ENCODE assay signal across 13 mouse cellular contexts in genomic region chr2:45063300-45063890, GRCm38 (mm10). TPM values are rescaled to one million over a fixed set of nuclear protein-coding genes. Genes with fewer than 3 reads are reported as not detected.
DNase-seq lines count a peak whose midpoint lies in the region; ATAC-seq and TF ChIP-seq lines count a peak whose summit lies in the region.
"Had no signal": no experiment of that assay in that cellular context is flagged by ENCODE, and none has a peak within 500 bp of the region (broad histone marks: within the 10 kb centered on the region; RNA-seq: fewer than 3 reads in every experiment).

No protein-coding gene starts in this region.

- no peaks in the 10 kb centered on the region for H3K9me3 ChIP-seq in forebrain, embryonic 10.5 days
- H3K9me3 ChIP-seq in forebrain, embryonic 14.5 days (replicated peaks; ENCODE audit: control insufficient read depth, low read length), result no peaks in the 10 kb centered on the region
- no peaks in the 10 kb centered on the region for H3K9me3 ChIP-seq in neural tube, embryonic 12.5 days
- no peaks in the 10 kb centered on the region for H3K9me3 ChIP-seq in neural tube, embryonic 15.5 days (replicated peaks)

- DNase-seq in forebrain, embryonic 10.5 days (ENCODE audit: extremely low spot score, low spot score), result no peak
- no peak for DNase-seq in forebrain, embryonic 14.5 days (ENCODE audit: low spot score)
- DNase-seq in kidney, adult 9 months, result peak; percentile 70
- DNase-seq in kidney, adult 8-10 months, result no peak
- DNase-seq in frontal cortex, adult 2 months (ENCODE audit: extremely low spot score in 1 of 2, low spot score in 1 of 2), result no peak
- DNase-seq: cerebellum, adult 9-10 months; gastrocnemius, postnatal 14 days had no signal

- no peak overlapping the region for H3K9ac ChIP-seq in forebrain, embryonic 14.5 days (ENCODE audit: low read length)
- H3K9ac ChIP-seq in neural tube, embryonic 12.5 days, result no peak overlapping the region
- H3K9ac ChIP-seq in neural tube, embryonic 15.5 days (replicated peaks), result no peak overlapping the region
- H3K9ac ChIP-seq: liver, embryonic 14.5 days had no signal

- TF ChIP-seq CTCF in olfactory bulb, adult 2 months (IDR thresholded peaks at IDR 0.05; ENCODE audit: insufficient read depth, low read depth, low read length), result no peak

- no peak for ATAC-seq in forebrain, embryonic 14.5 days
- peak; percentile 56; the same call in 1 of the 2 replicates for ATAC-seq in neural tube, embryonic 12.5 days (ENCODE audit: low FRiP score, low read depth)
- no peak for ATAC-seq in neural tube, embryonic 15.5 days (ENCODE audit: low FRiP score)

- H3K4me1 ChIP-seq in forebrain, embryonic 10.5 days, result peaks cover 78% of the 10 kb centered on the region
- peaks cover 40% of the 10 kb centered on the region for H3K4me1 ChIP-seq in forebrain, embryonic 14.5 days (ENCODE audit: control insufficient read depth, insufficient read depth, low read length)
- peaks cover 32% of the 10 kb centered on the region for H3K4me1 ChIP-seq in neural tube, embryonic 12.5 days
- peaks cover 41% of the 10 kb centered on the region for H3K4me1 ChIP-seq in neural tube, embryonic 15.5 days
- peaks cover 28% of the 10 kb centered on the region for H3K4me1 ChIP-seq in olfactory bulb, adult 2 months (ENCODE audit: control insufficient read depth, insufficient read depth, low read length)

- WGBS in forebrain, embryonic 10.5 days, result 30% methylated on average over 7 of the region's 7 CpGs
- WGBS in forebrain, embryonic 14.5 days, result 16% methylated on average over 7 of the region's 7 CpGs
- 8% methylated on average over 7 of the region's 7 CpGs for WGBS in neural tube, embryonic 12.5 days
- 14% methylated on average over 7 of the region's 7 CpGs for WGBS in neural tube, embryonic 15.5 days
- WGBS in olfactory bulb, adult 2 months, result 23% methylated on average over 7 of the region's 7 CpGs

- TF ChIP-seq POLR2A in olfactory bulb, adult 2 months (IDR thresholded peaks at IDR 0.05; ENCODE audit: insufficient read depth, low read depth, low read length), result no peak

- H3K36me3 ChIP-seq in forebrain, embryonic 10.5 days (replicated peaks), result peaks cover 12% of the 10 kb centered on the region; the same call in 1 of the 2 replicates
- H3K36me3 ChIP-seq in forebrain, embryonic 14.5 days (ENCODE audit: control insufficient read depth, insufficient read depth, low read length), result no peaks in the 10 kb centered on the region
- no peaks in the 10 kb centered on the region for H3K36me3 ChIP-seq in neural tube, embryonic 12.5 days
- no peaks in the 10 kb centered on the region for H3K36me3 ChIP-seq in neural tube, embryonic 15.5 days

- H3K27me3 ChIP-seq in forebrain, embryonic 10.5 days (ENCODE audit: poor library complexity, severe bottlenecking), result no peaks in the 10 kb centered on the region
- H3K27me3 ChIP-seq in forebrain, embryonic 14.5 days (replicated peaks; ENCODE audit: control insufficient read depth, insufficient read depth, low read length), result no peaks in the 10 kb centered on the region
- no peaks in the 10 kb centered on the region for H3K27me3 ChIP-seq in neural tube, embryonic 12.5 days (replicated peaks)
- H3K27me3 ChIP-seq in neural tube, embryonic 15.5 days (replicated peaks), result no peaks in the 10 kb centered on the region

- H3K4me2 ChIP-seq in forebrain, embryonic 14.5 days (ENCODE audit: low read length), result no peak overlapping the region
- H3K4me2 ChIP-seq in neural tube, embryonic 12.5 days (replicated peaks), result no peak overlapping the region
- H3K4me2 ChIP-seq in neural tube, embryonic 15.5 days, result no peak overlapping the region

- no peak overlapping the region for H3K4me3 ChIP-seq in forebrain, embryonic 10.5 days
- no peak overlapping the region for H3K4me3 ChIP-seq in forebrain, embryonic 14.5 days (ENCODE audit: low read depth, low read length)
- H3K4me3 ChIP-seq in neural tube, embryonic 12.5 days, result no peak overlapping the region
- no peak overlapping the region for H3K4me3 ChIP-seq in neural tube, embryonic 15.5 days (replicated peaks)
- no peak overlapping the region for H3K4me3 ChIP-seq in olfactory bulb, adult 2 months (ENCODE audit: insufficient read depth, low read depth, low read length)

- H3K27ac ChIP-seq in forebrain, embryonic 10.5 days, result peak overlapping the region; percentile 67
- no peak overlapping the region for H3K27ac ChIP-seq in forebrain, embryonic 14.5 days (ENCODE audit: low read depth, low read length)
- no peak overlapping the region for H3K27ac ChIP-seq in neural tube, embryonic 12.5 days
- no peak overlapping the region for H3K27ac ChIP-seq in neural tube, embryonic 15.5 days (replicated peaks)
- peak overlapping the region; percentile 55; the same call in 1 of the 2 replicates for H3K27ac ChIP-seq in olfactory bulb, adult 2 months (ENCODE audit: insufficient read depth, low read depth, low read length)
- H3K27ac ChIP-seq: kidney, postnatal 0 days; liver, embryonic 14.5 days; macrophage had no signal

RNA-seq across cellular contexts. Expression of gene Zeb2, which starts 53.8 kb away (rescaled TPM):
- polyA plus RNA-seq in forebrain, embryonic 10.5 days (2016; fragmentation: Nextera tagmentation; extraction: Ambion mirVana), result 30.2 and 30.4 TPM in 2 replicates
- 70.6 and 87.0 TPM in 2 replicates for polyA plus RNA-seq in forebrain, embryonic 14.5 days (2014; fragmentation: Nextera tagmentation; extraction: Ambion mirVana)
- 55.6 and 58.7 TPM in 2 replicates for polyA plus RNA-seq in neural tube, embryonic 12.5 days (2016; fragmentation: Nextera tagmentation; extraction: Ambion mirVana)
- polyA plus RNA-seq in neural tube, embryonic 15.5 days (2015; fragmentation: Nextera tagmentation; extraction: Ambion mirVana), result 40.5 and 41.1 TPM in 2 replicates
- polyA plus RNA-seq in olfactory bulb, adult 2 months (2012; ENCODE audit: insufficient read depth, insufficient read length, low replicate concordance, missing spikeins), result 125 and 1,127 TPM in 2 replicates
- polyA plus RNA-seq in frontal cortex, adult 2 months (2012; rRNA removed), result 97.6 and 109 TPM in 2 replicates

Comparison
In these comparisons a context has a peak if more than half of its experiments do, and no peak if none do; other contexts are left out.
1. H3K27ac ChIP-seq: peak in forebrain, embryonic 10.5 days (single experiment) and olfactory bulb, adult 2 months (single experiment); none in forebrain, embryonic 14.5 days (single experiment), neural tube, embryonic 12.5 days (single experiment) and neural tube, embryonic 15.5 days (single experiment).